ENCODE assay signal across 10 mouse cellular contexts in genomic region chr17:31071421-31072301, GRCm38 (mm10). TPM values are rescaled to one million over a fixed set of nuclear protein-coding genes. Genes with fewer than 3 reads are reported as not detected.
DNase-seq lines count a peak whose midpoint lies in the region; ATAC-seq and TF ChIP-seq lines count a peak whose summit lies in the region.
"Had no signal": no experiment of that assay in that cellular context is flagged by ENCODE, and none has a peak within 500 bp of the region (broad histone marks: within the 10 kb centered on the region; RNA-seq: fewer than 3 reads in every experiment).

No protein-coding gene starts in this region.

- H3K4me2 ChIP-seq in forebrain, embryonic 14.5 days (ENCODE audit: low read length) = no peak overlapping the region
- H3K4me2 ChIP-seq in limb, embryonic 14.5 days (replicated peaks; ENCODE audit: low read depth, low read length, severe bottlenecking) = no peak overlapping the region
- H3K4me2 ChIP-seq: stomach, embryonic 15.5 days had no signal

- H3K36me3 ChIP-seq in thymus, adult 2 months (ENCODE audit: control insufficient read depth, insufficient read depth, low read length) = peaks cover 11% of the 10 kb centered on the region
- 0 out of 2 replicates have a peak, but pooled peaks cover 4% of the 10 kb centered on the region for H3K36me3 ChIP-seq in forebrain, embryonic 14.5 days (ENCODE audit: control insufficient read depth, insufficient read depth, low read length)
- H3K36me3 ChIP-seq in limb, embryonic 14.5 days (ENCODE audit: control insufficient read depth, insufficient read depth, low read length) = no peaks in the 10 kb centered on the region
- no peaks in the 10 kb centered on the region for H3K36me3 ChIP-seq in kidney, adult 2 months (ENCODE audit: control insufficient read depth, insufficient read depth, low read length)
- H3K36me3 ChIP-seq: stomach, embryonic 15.5 days had no signal

- no peak for DNase-seq in thymus, adult 2 months
- DNase-seq in thymus, postnatal 10 days (ENCODE audit: low spot score in 2 of 2) = no peak
- peak; percentile 70 for DNase-seq in forebrain, embryonic 14.5 days (ENCODE audit: low spot score)
- DNase-seq in limb, embryonic 14.5 days (ENCODE audit: low spot score) = no peak
- no peak for DNase-seq in yolk sac, embryonic 10.5 days (ENCODE audit: low spot score)
- DNase-seq in frontal cortex, adult 2 months (ENCODE audit: extremely low spot score in 1 of 2, low spot score in 1 of 2) = no peak
- DNase-seq in left cerebral cortex, postnatal 36 days (ENCODE audit: low spot score in 2 of 2) = no peak
- no peak for DNase-seq in kidney, adult 2 months

- TF ChIP-seq CTCF in thymus, adult 2 months (IDR thresholded peaks at IDR 0.05; ENCODE audit: borderline replicate concordance, control insufficient read depth, extremely low read depth, insufficient read depth, low read length, poor library complexity) = no peak
- no peak for TF ChIP-seq CTCF in kidney, adult 2 months (conservative IDR thresholded peaks at IDR 0.05; ENCODE audit: insufficient read depth, insufficient read length, low read depth, low read length)

- H3K27ac ChIP-seq in thymus, adult 2 months (ENCODE audit: control insufficient read depth, insufficient read depth, low read length) = peak overlapping the region; percentile 84
- peak overlapping the region; percentile 49; the same call in 1 of the 2 replicates for H3K27ac ChIP-seq in forebrain, embryonic 14.5 days (ENCODE audit: low read depth, low read length)
- no peak overlapping the region for H3K27ac ChIP-seq in limb, embryonic 14.5 days (replicated peaks; ENCODE audit: low read depth, low read length)
- H3K27ac ChIP-seq in kidney, adult 2 months (ENCODE audit: insufficient read depth, low read depth, low read length) = no peak overlapping the region
- H3K27ac ChIP-seq: stomach, embryonic 15.5 days had no signal

- H3K4me1 ChIP-seq in thymus, adult 2 months (replicated peaks; ENCODE audit: control insufficient read depth, insufficient read depth, low read length) = peaks cover 84% of the 10 kb centered on the region
- H3K4me1 ChIP-seq in forebrain, embryonic 14.5 days (ENCODE audit: control insufficient read depth, insufficient read depth, low read length) = peaks cover 43% of the 10 kb centered on the region
- peaks cover 46% of the 10 kb centered on the region for H3K4me1 ChIP-seq in limb, embryonic 14.5 days (ENCODE audit: control insufficient read depth, insufficient read depth, low read length)
- peaks cover 21% of the 10 kb centered on the region for H3K4me1 ChIP-seq in kidney, adult 2 months (ENCODE audit: control insufficient read depth, insufficient read depth, low read length)

- no peak overlapping the region for H3K9ac ChIP-seq in forebrain, embryonic 14.5 days (ENCODE audit: low read length)
- H3K9ac ChIP-seq in limb, embryonic 14.5 days (ENCODE audit: low read depth, low read length, severe bottlenecking) = no peak overlapping the region
- H3K9ac ChIP-seq: stomach, embryonic 15.5 days had no signal

- no peaks in the 10 kb centered on the region for H3K27me3 ChIP-seq in thymus, adult 2 months (ENCODE audit: control insufficient read depth, insufficient read depth, low read length)
- no peaks in the 10 kb centered on the region for H3K27me3 ChIP-seq in forebrain, embryonic 14.5 days (replicated peaks; ENCODE audit: control insufficient read depth, insufficient read depth, low read length)
- H3K27me3 ChIP-seq in limb, embryonic 14.5 days (ENCODE audit: control insufficient read depth, insufficient read depth, low read length) = no peaks in the 10 kb centered on the region
- no peaks in the 10 kb centered on the region for H3K27me3 ChIP-seq in kidney, adult 2 months (replicated peaks; ENCODE audit: control insufficient read depth, insufficient read depth, low read length)
- H3K27me3 ChIP-seq: stomach, embryonic 15.5 days had no signal

- intact Hi-C loops in left cerebral cortex, postnatal 36 days (cut with DNase I) = no loop called here

- no peak for TF ChIP-seq POLR2A in thymus, adult 2 months (IDR thresholded peaks at IDR 0.05; ENCODE audit: control insufficient read depth, extremely low read depth, insufficient read depth, low read length, poor library complexity)
- no peak for TF ChIP-seq POLR2A in limb, embryonic 14.5 days (IDR thresholded peaks at IDR 0.05; ENCODE audit: borderline replicate concordance, extremely low read depth, insufficient read depth, insufficient read length)
- TF ChIP-seq POLR2A in kidney, adult 2 months (IDR thresholded peaks at IDR 0.05; ENCODE audit: low read depth, low read length) = no peak

- WGBS in thymus, adult 2 months = 11% methylated on average over 18 of the region's 18 CpGs
- 36% methylated on average over 18 of the region's 18 CpGs for WGBS in forebrain, embryonic 14.5 days
- 38% methylated on average over 18 of the region's 18 CpGs for WGBS in limb, embryonic 14.5 days
- 56% methylated on average over 18 of the region's 18 CpGs for WGBS in kidney, adult 2 months

- no peaks in the 10 kb centered on the region for H3K9me3 ChIP-seq in forebrain, embryonic 14.5 days (replicated peaks; ENCODE audit: control insufficient read depth, low read length)
- no peaks in the 10 kb centered on the region for H3K9me3 ChIP-seq in limb, embryonic 14.5 days (ENCODE audit: control insufficient read depth, low read length)
- H3K9me3 ChIP-seq: stomach, embryonic 15.5 days had no signal

- ATAC-seq in forebrain, embryonic 14.5 days = no peak
- ATAC-seq in limb, embryonic 14.5 days (ENCODE audit: low FRiP score, low read depth) = peak; percentile 41; the same call in 1 of the 2 replicates

- H3K4me3 ChIP-seq in thymus, adult 2 months (ENCODE audit: control insufficient read depth, insufficient read depth, low read length) = no peak overlapping the region
- no peak overlapping the region for H3K4me3 ChIP-seq in forebrain, embryonic 14.5 days (ENCODE audit: low read depth, low read length)
- no peak overlapping the region for H3K4me3 ChIP-seq in limb, embryonic 14.5 days (replicated peaks; ENCODE audit: low read length)
- no peak overlapping the region for H3K4me3 ChIP-seq in kidney, adult 2 months (ENCODE audit: insufficient read depth, low read depth, low read length)
- H3K4me3 ChIP-seq: stomach, embryonic 15.5 days had no signal

RNA-seq across cellular contexts. Expression of gene Abcg1, which starts 14.2 kb away (rescaled TPM):
- 103 and 107 TPM in 2 replicates for polyA plus RNA-seq in thymus, adult 2 months (2012; rRNA removed)
- 16.8 and 19.7 TPM in 2 replicates for polyA plus RNA-seq in forebrain, embryonic 14.5 days (2014; fragmentation: Nextera tagmentation; extraction: Ambion mirVana)
- 3.2 and 3.4 TPM in 2 replicates for polyA plus RNA-seq in limb, embryonic 14.5 days (2012; rRNA removed)
- polyA plus RNA-seq in limb, embryonic 14.5 days (2014; fragmentation: Nextera tagmentation; extraction: Ambion mirVana) = 6.8 and 7.5 TPM in 2 replicates
- polyA plus RNA-seq in frontal cortex, adult 2 months (2012; rRNA removed) = 29.5 and 29.6 TPM in 2 replicates
- total RNA-seq in left cerebral cortex, postnatal 36 days (2021) = 10 to 100 TPM; 65.5 to 77.2 TPM
- polyA plus RNA-seq in kidney, adult 2 months (2012; rRNA removed) = 7.6 and 8.2 TPM in 2 replicates

RNA-seq across cellular contexts. Expression of gene Tff3, which starts 57.8 kb away (rescaled TPM):
- 10.1 and 10.4 TPM in 2 replicates for polyA plus RNA-seq in thymus, adult 2 months (2012; rRNA removed)
- 0.51 and 1.6 TPM in 2 replicates for polyA plus RNA-seq in forebrain, embryonic 14.5 days (2014; fragmentation: Nextera tagmentation; extraction: Ambion mirVana)
- 0.33 and 0.99 TPM in 2 replicates for polyA plus RNA-seq in limb, embryonic 14.5 days (2012; rRNA removed)
- polyA plus RNA-seq in limb, embryonic 14.5 days (2014; fragmentation: Nextera tagmentation; extraction: Ambion mirVana) = not detected in 2 replicates
- polyA plus RNA-seq in frontal cortex, adult 2 months (2012; rRNA removed) = 0.24 and 1.8 TPM in 2 replicates
- not detected for total RNA-seq in left cerebral cortex, postnatal 36 days (2021)
- not detected in 2 replicates for polyA plus RNA-seq in kidney, adult 2 months (2012; rRNA removed)
- total RNA-seq: gastrocnemius, adult 18-20 months had no signal

Comparison
In these comparisons a context has a peak if more than half of its experiments do, and no peak if none do; other contexts are left out.
1. H3K27ac ChIP-seq: peak in thymus, adult 2 months (single experiment) and forebrain, embryonic 14.5 days (single experiment); none in limb, embryonic 14.5 days (single experiment) and kidney, adult 2 months (single experiment).